ENCODE assay signal across 11 mouse cellular contexts in the genomic region with DNA sequence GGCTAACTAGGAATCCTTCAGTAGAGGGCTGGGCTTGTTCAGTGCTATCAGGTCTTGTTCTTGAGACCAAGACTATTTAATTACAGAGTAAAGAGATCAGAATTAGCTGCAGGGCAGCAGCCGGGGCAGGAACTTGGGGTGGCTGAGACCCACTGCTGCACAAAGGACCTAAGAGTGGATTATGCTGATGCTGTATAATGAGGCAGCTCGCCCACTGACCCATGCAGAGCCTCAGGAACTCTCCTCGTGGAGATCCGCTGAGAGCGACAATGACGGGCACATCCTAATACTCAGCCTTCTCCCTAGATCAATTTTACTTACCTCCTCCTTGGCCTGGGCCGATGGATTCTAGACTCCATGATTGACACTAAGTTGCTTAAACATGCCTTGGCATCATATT.
DNase-seq lines count a peak whose midpoint lies in the region; ATAC-seq lines count a peak whose summit lies in the region.
"Had no signal": no experiment of that assay in that cellular context is flagged by ENCODE, and none has a peak within 500 bp of the region (broad histone marks: within the 10 kb centered on the region; RNA-seq: fewer than 3 reads in every experiment).

No protein-coding gene starts in this region.

- H3K36me3 ChIP-seq in neural tube, embryonic 11.5 days (ENCODE audit: control insufficient read depth, insufficient read depth, low read length): no peaks in the 10 kb centered on the region
- H3K36me3 ChIP-seq in neural tube, embryonic 15.5 days: no peaks in the 10 kb centered on the region
- H3K36me3 ChIP-seq in hindbrain, embryonic 15.5 days: no peaks in the 10 kb centered on the region
- H3K36me3 ChIP-seq in midbrain, embryonic 12.5 days: no peaks in the 10 kb centered on the region
- H3K36me3 ChIP-seq: lung, embryonic 15.5 days had no signal

- no peaks in the 10 kb centered on the region for H3K27me3 ChIP-seq in neural tube, embryonic 11.5 days (ENCODE audit: control insufficient read depth, insufficient read depth, low read length)
- no peaks in the 10 kb centered on the region for H3K27me3 ChIP-seq in neural tube, embryonic 15.5 days (replicated peaks)
- no peaks in the 10 kb centered on the region for H3K27me3 ChIP-seq in hindbrain, embryonic 15.5 days
- H3K27me3 ChIP-seq in midbrain, embryonic 12.5 days: no peaks in the 10 kb centered on the region; the same call in 1 of the 2 replicates
- H3K27me3 ChIP-seq: lung, embryonic 15.5 days had no signal

- no peak for DNase-seq in neural tube, embryonic 11.5 days (ENCODE audit: low spot score)
- peak; percentile 70 for DNase-seq in retina, postnatal 1 day
- DNase-seq in gastrocnemius, postnatal 14 days: no peak
- DNase-seq in cerebellum, adult 8-10 months: no peak
- DNase-seq in layer of hippocampus, adult 8-10 months (ENCODE audit: low spot score in 2 of 2): no peak
- DNase-seq: cerebellum, adult 9-10 months; kidney, adult 9 months had no signal

- H3K9ac ChIP-seq in neural tube, embryonic 11.5 days (ENCODE audit: low read length): no peak overlapping the region
- no peak overlapping the region for H3K9ac ChIP-seq in neural tube, embryonic 15.5 days (replicated peaks)
- H3K9ac ChIP-seq in hindbrain, embryonic 15.5 days: no peak overlapping the region
- no peak overlapping the region for H3K9ac ChIP-seq in midbrain, embryonic 12.5 days (replicated peaks)
- H3K9ac ChIP-seq: lung, embryonic 15.5 days had no signal

- no peaks in the 10 kb centered on the region for H3K4me1 ChIP-seq in neural tube, embryonic 11.5 days (ENCODE audit: control insufficient read depth, insufficient read depth, low read length)
- H3K4me1 ChIP-seq in neural tube, embryonic 15.5 days: peaks cover 11% of the 10 kb centered on the region; the same call in 1 of the 2 replicates
- peaks cover 9% of the 10 kb centered on the region for H3K4me1 ChIP-seq in hindbrain, embryonic 15.5 days (replicated peaks)
- H3K4me1 ChIP-seq in midbrain, embryonic 12.5 days: peaks cover 11% of the 10 kb centered on the region

- H3K4me2 ChIP-seq in neural tube, embryonic 11.5 days (ENCODE audit: low read depth): no peak overlapping the region
- H3K4me2 ChIP-seq in neural tube, embryonic 15.5 days: no peak overlapping the region
- peak overlapping the region; percentile 20; the same call in 1 of the 2 replicates for H3K4me2 ChIP-seq in hindbrain, embryonic 15.5 days
- peak overlapping the region; percentile 11; the same call in 1 of the 2 replicates for H3K4me2 ChIP-seq in midbrain, embryonic 12.5 days (replicated peaks)
- H3K4me2 ChIP-seq: lung, embryonic 15.5 days had no signal

- H3K9me3 ChIP-seq in neural tube, embryonic 11.5 days (ENCODE audit: control insufficient read depth, low read length): no peaks in the 10 kb centered on the region
- H3K9me3 ChIP-seq in neural tube, embryonic 15.5 days (replicated peaks): no peaks in the 10 kb centered on the region
- no peaks in the 10 kb centered on the region for H3K9me3 ChIP-seq in hindbrain, embryonic 15.5 days
- no peaks in the 10 kb centered on the region for H3K9me3 ChIP-seq in midbrain, embryonic 12.5 days
- H3K9me3 ChIP-seq: lung, embryonic 15.5 days had no signal

- H3K4me3 ChIP-seq in neural tube, embryonic 11.5 days (ENCODE audit: low read depth, low read length): no peak overlapping the region
- H3K4me3 ChIP-seq in neural tube, embryonic 15.5 days (replicated peaks): no peak overlapping the region
- no peak overlapping the region for H3K4me3 ChIP-seq in hindbrain, embryonic 15.5 days
- H3K4me3 ChIP-seq in midbrain, embryonic 12.5 days: no peak overlapping the region
- H3K4me3 ChIP-seq: lung, embryonic 15.5 days had no signal

- peak; percentile 35; the same call in 1 of the 2 replicates for ATAC-seq in neural tube, embryonic 11.5 days (ENCODE audit: insufficient read depth, low FRiP score, low TSS enrichment)
- ATAC-seq in neural tube, embryonic 15.5 days (ENCODE audit: low FRiP score): no peak; the same call in 1 of the 2 replicates
- no peak for ATAC-seq in hindbrain, embryonic 15.5 days (ENCODE audit: low FRiP score, low read depth)
- peak; percentile 81 for ATAC-seq in midbrain, embryonic 12.5 days (ENCODE audit: low FRiP score, low read depth)

- peak overlapping the region; percentile 23; the same call in 1 of the 2 replicates for H3K27ac ChIP-seq in neural tube, embryonic 11.5 days (ENCODE audit: low read depth, low read length)
- no peak overlapping the region for H3K27ac ChIP-seq in neural tube, embryonic 15.5 days (replicated peaks)
- H3K27ac ChIP-seq in hindbrain, embryonic 15.5 days (replicated peaks): no peak overlapping the region
- 0 out of 2 replicates have a peak overlapping the region, but pooled peaks have one; percentile 25 for H3K27ac ChIP-seq in midbrain, embryonic 12.5 days (replicated peaks)
- H3K27ac ChIP-seq: lung, embryonic 15.5 days had no signal

- 46% methylated on average over 7 of the region's 7 CpGs for WGBS in neural tube, embryonic 11.5 days
- WGBS in neural tube, embryonic 15.5 days: 42% methylated on average over 7 of the region's 7 CpGs
- 31% methylated on average over 7 of the region's 7 CpGs for WGBS in hindbrain, embryonic 15.5 days
- 10% methylated on average over 7 of the region's 7 CpGs for WGBS in midbrain, embryonic 12.5 days

- intact Hi-C loops in gastrocnemius, postnatal 14 days (cut with DNase I; ENCODE audit: low total_unique reads): no loop called here

Comparison
In these comparisons a context has a peak if more than half of its experiments do, and no peak if none do; other contexts are left out.
1. ATAC-seq: peak in neural tube, embryonic 11.5 days (single experiment) and midbrain, embryonic 12.5 days (single experiment); none in neural tube, embryonic 15.5 days (single experiment) and hindbrain, embryonic 15.5 days (single experiment).
2. H3K27ac ChIP-seq: peak in neural tube, embryonic 11.5 days (single experiment) and midbrain, embryonic 12.5 days (single experiment); none in neural tube, embryonic 15.5 days (single experiment) and hindbrain, embryonic 15.5 days (single experiment).
3. H3K4me2 ChIP-seq: peak in hindbrain, embryonic 15.5 days (single experiment) and midbrain, embryonic 12.5 days (single experiment); none in neural tube, embryonic 11.5 days (single experiment) and neural tube, embryonic 15.5 days (single experiment).